Mouse (Mus musculus): ENCODE results near the gene Vax2.
A peak's percentile ranks its signal among the peaks of the same experiment; 100 is the strongest.

Vax2 gene

GRCm38 (mm10) chr6:83711067-83711675 is at the start of gene Vax2:
Gene Vax2, plus strand, starts transcription at chr6:83711264.
- no peak for DNase-seq (ENCODE audit: low spot score in 2 of 2)

GRCm38 (mm10) chr6:83665009-83665408 is 46.1 kb upstream of the Vax2 start:
- no peak for DNase-seq (ENCODE audit: low spot score in 2 of 2)

- DNase-seq (ENCODE audit: low spot score in 2 of 2) = peak; percentile 42 to 55
Measured at GRCm38 (mm10) chr6:83673395-83673794, 37.7 kb upstream of the Vax2 start.

GRCm38 (mm10) chr6:83677757-83678156 is 33.3 kb upstream of the Vax2 start, which contains the start of gene Cd207:
Gene Cd207, minus strand, starts transcription at chr6:83677857.
- no peak for DNase-seq (ENCODE audit: low spot score in 2 of 2)

GRCm38 (mm10) chr6:83689374-83689773 is 21.7 kb upstream of the Vax2 start:
- no peak for DNase-seq (ENCODE audit: low spot score in 2 of 2)

GRCm38 (mm10) chr6:83690277-83690676 is 20.8 kb upstream of the Vax2 start:
- peak in 1 of 2 experiments; percentile 32 for DNase-seq (ENCODE audit: low spot score in 2 of 2)

- DNase-seq (ENCODE audit: low spot score in 2 of 2) = no peak
Measured at GRCm38 (mm10) chr6:83690936-83691335, 20.1 kb upstream of the Vax2 start.

- DNase-seq (ENCODE audit: low spot score in 2 of 2) = no peak
Measured at GRCm38 (mm10) chr6:83692962-83693361, 18.1 kb upstream of the Vax2 start.

GRCm38 (mm10) chr6:83693835-83694234 is 17.2 kb upstream of the Vax2 start:
- DNase-seq (ENCODE audit: low spot score in 2 of 2) = peak; percentile 36 to 38

- DNase-seq (ENCODE audit: low spot score in 2 of 2) = no peak
Measured at GRCm38 (mm10) chr6:83695731-83696130, 15.3 kb upstream of the Vax2 start.

GRCm38 (mm10) chr6:83696684-83697083 is 14.4 kb upstream of the Vax2 start:
- no peak for DNase-seq (ENCODE audit: low spot score in 2 of 2)

GRCm38 (mm10) chr6:83697932-83698331 is 13.1 kb upstream of the Vax2 start:
- DNase-seq (ENCODE audit: low spot score in 2 of 2) = no peak

- no peak for DNase-seq (ENCODE audit: low spot score in 2 of 2)
Measured at GRCm38 (mm10) chr6:83699971-83700370, 11.1 kb upstream of the Vax2 start.

GRCm38 (mm10) chr6:83701001-83701400 is 10.1 kb upstream of the Vax2 start:
- no peak for DNase-seq (ENCODE audit: low spot score in 2 of 2)

GRCm38 (mm10) chr6:83702146-83702999 is 8.7 kb upstream of the Vax2 start:
- DNase-seq (ENCODE audit: low spot score in 2 of 2) = no peak

- DNase-seq (ENCODE audit: low spot score in 2 of 2) = no peak
Measured at GRCm38 (mm10) chr6:83703000-83703721, 7.9 kb upstream of the Vax2 start.

GRCm38 (mm10) chr6:83703722-83704078 is 7.4 kb upstream of the Vax2 start:
- DNase-seq (ENCODE audit: low spot score in 2 of 2) = no peak

- DNase-seq (ENCODE audit: low spot score in 2 of 2) = no peak
Measured at GRCm38 (mm10) chr6:83704294-83704693, 6.8 kb upstream of the Vax2 start.

GRCm38 (mm10) chr6:83704701-83705100 is 6.4 kb upstream of the Vax2 start:
- DNase-seq (ENCODE audit: low spot score in 2 of 2) = no peak

- no peak for DNase-seq (ENCODE audit: low spot score in 2 of 2)
Measured at GRCm38 (mm10) chr6:83707738-83708510, 3.1 kb upstream of the Vax2 start.

- no peak for DNase-seq (ENCODE audit: low spot score in 2 of 2)
Measured at GRCm38 (mm10) chr6:83710361-83711066, 550 bp upstream of the Vax2 start.
